Mouse (Mus musculus): ENCODE measurements at regions not wholly inside any gene's neighbourhood (a gene's known extent, or its start where the extent isn't known, plus 50 kb on each side); places are given as distances from the start of the nearest gene placed in this dataset.

DNA sequence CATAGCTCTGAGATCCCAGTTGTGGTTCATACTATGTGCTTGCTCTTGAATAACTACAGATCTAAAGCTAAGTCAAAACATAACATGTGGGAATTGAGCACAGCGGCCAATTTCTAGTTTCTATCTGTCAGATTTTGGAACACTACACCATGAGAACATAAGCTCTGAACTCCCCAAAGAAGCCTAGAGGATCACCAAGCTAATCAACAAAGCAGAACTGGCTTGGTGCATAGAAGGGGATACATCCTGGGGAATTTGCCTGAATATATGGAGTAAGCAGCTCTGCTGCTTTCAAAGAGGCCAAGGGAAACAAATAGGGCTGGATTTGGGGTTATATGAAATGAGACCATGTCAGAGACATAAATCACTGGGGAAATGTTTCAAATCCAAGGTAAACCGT is 105.9 kb upstream of the Igf1 start:
- no peaks in the 10 kb centered on the region for H3K9me3 ChIP-seq (ENCODE audit: control insufficient read depth, low read length)
- H3K4me2 ChIP-seq (replicated peaks; ENCODE audit: low read depth), result no peak overlapping the region
- whole genome bisulfite sequencing, result 48% methylated on average over 2 of the region's 2 CpGs
- H3K9ac ChIP-seq (ENCODE audit: low read length), result no peak overlapping the region
- DNase-seq (ENCODE audit: low spot score) (no peak), ATAC-seq (ENCODE audit: low FRiP score, low TSS enrichment) (no peak)
- no peaks in the 10 kb centered on the region for H3K36me3 ChIP-seq (ENCODE audit: control insufficient read depth, insufficient read depth, low read length)
- H3K4me1 ChIP-seq (replicated peaks; ENCODE audit: control insufficient read depth, insufficient read depth), result 0 out of 2 replicates have a peak, but pooled peaks cover 3% of the 10 kb centered on the region
- no peaks in the 10 kb centered on the region for H3K27me3 ChIP-seq (ENCODE audit: control insufficient read depth, insufficient read depth, low read length)
- H3K4me3 ChIP-seq (ENCODE audit: low read depth, low read length), result no peak overlapping the region
- TF ChIP-seq EP300 (optimal IDR thresholded peaks at IDR 0.05) (peak; percentile 28), CTCF (IDR thresholded peaks at IDR 0.05; ENCODE audit: low read depth) (no peak)
- H3K27ac ChIP-seq (replicated peaks), result 0 out of 2 replicates have a peak overlapping the region, but pooled peaks have one; percentile 24

GRCm38 (mm10) chr10:87753483-87753882 is 104.6 kb upstream of the Igf1 start:
- TF ChIP-seq CTCF (IDR thresholded peaks at IDR 0.05; ENCODE audit: low read depth) (no peak), EP300 (optimal IDR thresholded peaks at IDR 0.05) (no peak)
- Histone ChIP-seq H3K36me3 (ENCODE audit: control insufficient read depth, insufficient read depth, low read length) (no peaks in the 10 kb centered on the region), H3K4me1 (replicated peaks; ENCODE audit: control insufficient read depth, insufficient read depth) (0 out of 2 replicates have a peak, but pooled peaks cover 3% of the 10 kb centered on the region), H3K9me3 (ENCODE audit: control insufficient read depth, low read length) (no peaks in the 10 kb centered on the region), H3K9ac (ENCODE audit: low read length) (no peak overlapping the region), H3K4me2 (replicated peaks; ENCODE audit: low read depth) (no peak overlapping the region), H3K4me3 (ENCODE audit: low read depth, low read length) (no peak overlapping the region), H3K27me3 (ENCODE audit: control insufficient read depth, insufficient read depth, low read length) (no peaks in the 10 kb centered on the region), H3K27ac (replicated peaks) (no peak overlapping the region)
- DNase-seq (ENCODE audit: low spot score) (no peak), ATAC-seq (ENCODE audit: low FRiP score, low TSS enrichment) (no peak)
- 26% methylated on average over 1 of the region's 1 CpGs for WGBS

- DNase-seq (ENCODE audit: low spot score) (no peak), ATAC-seq (ENCODE audit: low FRiP score, low TSS enrichment) (no peak)
- Histone ChIP-seq H3K4me3 (ENCODE audit: low read depth, low read length) (no peak overlapping the region), H3K4me1 (replicated peaks; ENCODE audit: control insufficient read depth, insufficient read depth) (no peaks in the 10 kb centered on the region), H3K36me3 (ENCODE audit: control insufficient read depth, insufficient read depth, low read length) (no peaks in the 10 kb centered on the region), H3K27ac (replicated peaks) (no peak overlapping the region), H3K9me3 (ENCODE audit: control insufficient read depth, low read length) (no peaks in the 10 kb centered on the region), H3K4me2 (replicated peaks; ENCODE audit: low read depth) (no peak overlapping the region), H3K27me3 (ENCODE audit: control insufficient read depth, insufficient read depth, low read length) (no peaks in the 10 kb centered on the region), H3K9ac (ENCODE audit: low read length) (no peak overlapping the region)
- TF ChIP-seq CTCF (IDR thresholded peaks at IDR 0.05; ENCODE audit: low read depth), result no peak
- TF ChIP-seq EP300 (optimal IDR thresholded peaks at IDR 0.05), result no peak
- 52% methylated on average over 5 of the region's 5 CpGs for WGBS
These were observed 96.5 kb upstream of the Igf1 start for GRCm38 (mm10) chr10:87761528-87762030.

DNA sequence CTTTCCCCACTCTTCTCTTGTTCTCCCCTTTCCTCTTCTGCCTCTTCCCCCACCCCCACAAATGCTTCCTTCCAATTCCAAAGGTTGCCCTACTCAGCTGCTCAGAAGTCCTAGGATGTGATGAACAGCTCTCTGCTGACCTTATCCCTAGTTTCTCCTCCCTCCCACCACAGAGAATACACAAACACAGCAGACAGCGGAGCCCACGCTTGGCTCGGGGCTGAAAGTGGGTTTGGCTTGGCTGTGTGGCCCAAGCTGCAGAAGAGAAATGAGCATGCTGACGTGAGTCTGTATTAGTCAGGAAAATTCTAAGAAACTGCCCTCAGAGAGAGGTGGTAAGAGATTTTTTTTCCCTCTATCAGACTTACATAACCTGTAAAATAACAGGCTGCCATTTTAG is 70.5 kb upstream of the Igf1 start:
- no peaks in the 10 kb centered on the region for H3K9me3 ChIP-seq (ENCODE audit: control insufficient read depth, low read length)
- WGBS, result 13% methylated on average over 4 of the region's 4 CpGs
- ATAC-seq (ENCODE audit: low FRiP score, low TSS enrichment), result peak; percentile 73; the same call in 1 of the 2 replicates
- H3K27me3 ChIP-seq (ENCODE audit: control insufficient read depth, insufficient read depth, low read length), result no peaks in the 10 kb centered on the region
- TF ChIP-seq CTCF (IDR thresholded peaks at IDR 0.05; ENCODE audit: low read depth) (no peak), EP300 (optimal IDR thresholded peaks at IDR 0.05) (no peak)
- no peak overlapping the region for H3K27ac ChIP-seq (replicated peaks)
- no peaks in the 10 kb centered on the region for H3K4me1 ChIP-seq (replicated peaks; ENCODE audit: control insufficient read depth, insufficient read depth)
- H3K4me3 ChIP-seq (ENCODE audit: low read depth, low read length), result no peak overlapping the region
- peak; percentile 51 for DNase-seq (ENCODE audit: low spot score)
- H3K36me3 ChIP-seq (ENCODE audit: control insufficient read depth, insufficient read depth, low read length), result no peaks in the 10 kb centered on the region
- H3K9ac ChIP-seq (ENCODE audit: low read length), result no peak overlapping the region
- no peak overlapping the region for H3K4me2 ChIP-seq (replicated peaks; ENCODE audit: low read depth)

- Histone ChIP-seq H3K9me3 (ENCODE audit: control insufficient read depth, low read length) (no peaks in the 10 kb centered on the region), H3K36me3 (ENCODE audit: control insufficient read depth, insufficient read depth, low read length) (no peaks in the 10 kb centered on the region), H3K9ac (ENCODE audit: low read length) (no peak overlapping the region), H3K4me3 (ENCODE audit: low read depth, low read length) (no peak overlapping the region), H3K4me2 (replicated peaks; ENCODE audit: low read depth) (no peak overlapping the region), H3K27ac (replicated peaks) (no peak overlapping the region), H3K27me3 (ENCODE audit: control insufficient read depth, insufficient read depth, low read length) (no peaks in the 10 kb centered on the region), H3K4me1 (replicated peaks; ENCODE audit: control insufficient read depth, insufficient read depth) (no peaks in the 10 kb centered on the region)
- DNase-seq (ENCODE audit: low spot score) (no peak), ATAC-seq (ENCODE audit: low FRiP score, low TSS enrichment) (no peak)
- TF ChIP-seq CTCF (IDR thresholded peaks at IDR 0.05; ENCODE audit: low read depth), result no peak
- TF ChIP-seq EP300 (optimal IDR thresholded peaks at IDR 0.05), result no peak
These were observed 65.7 kb upstream of the Igf1 start for GRCm38 (mm10) chr10:87792346-87792745.

DNA sequence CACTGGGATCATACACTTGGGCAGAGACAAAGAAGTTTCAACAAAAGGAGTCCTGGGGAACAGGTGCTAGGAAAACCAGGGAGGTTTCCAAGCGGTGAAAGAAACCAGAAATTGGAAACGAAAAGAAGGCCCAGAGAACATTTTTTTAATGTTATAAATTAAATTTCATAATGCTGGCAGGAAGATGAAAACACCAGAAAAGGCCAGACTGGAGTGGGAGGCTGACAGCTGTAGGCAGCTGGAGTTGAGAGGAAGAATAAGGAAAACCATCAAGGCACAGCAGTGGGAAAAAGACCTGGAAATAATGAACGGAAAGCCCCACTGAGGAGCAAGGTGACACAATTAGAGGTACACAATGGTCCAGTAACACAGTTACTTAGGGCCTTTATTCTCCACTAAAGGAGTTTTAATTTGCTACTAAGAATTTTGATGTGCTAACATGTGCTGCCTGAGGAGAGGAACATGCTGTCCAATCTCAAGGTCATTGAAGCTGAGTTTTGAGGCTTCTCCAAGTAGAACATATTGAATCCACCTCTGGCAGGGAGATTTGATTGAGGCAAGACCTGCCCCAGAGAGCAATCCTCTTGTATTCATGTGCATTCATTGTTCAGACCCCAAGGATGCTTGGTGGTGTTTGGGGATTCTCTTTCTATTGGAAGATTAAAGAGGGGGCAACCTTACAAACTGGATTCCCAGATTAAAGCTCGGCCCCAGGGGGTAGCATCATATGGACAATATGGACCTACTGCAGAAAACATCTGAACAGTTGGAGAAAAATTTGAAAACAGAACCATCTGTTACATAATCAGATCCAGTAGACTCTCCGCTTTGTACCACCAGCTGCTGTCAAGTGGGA is 53.9 kb upstream of the Igf1 start:
- Histone ChIP-seq H3K4me3 (ENCODE audit: low read depth, low read length) (no peak overlapping the region), H3K9ac (ENCODE audit: low read length) (no peak overlapping the region), H3K4me1 (replicated peaks; ENCODE audit: control insufficient read depth, insufficient read depth) (no peaks in the 10 kb centered on the region), H3K4me2 (replicated peaks; ENCODE audit: low read depth) (no peak overlapping the region), H3K27ac (replicated peaks) (no peak overlapping the region), H3K27me3 (ENCODE audit: control insufficient read depth, insufficient read depth, low read length) (no peaks in the 10 kb centered on the region), H3K36me3 (ENCODE audit: control insufficient read depth, insufficient read depth, low read length) (no peaks in the 10 kb centered on the region), H3K9me3 (ENCODE audit: control insufficient read depth, low read length) (no peaks in the 10 kb centered on the region)
- 54% methylated on average over 5 of the region's 5 CpGs for WGBS
- DNase-seq (ENCODE audit: low spot score) (no peak), ATAC-seq (ENCODE audit: low FRiP score, low TSS enrichment) (no peak)
- TF ChIP-seq EP300 (optimal IDR thresholded peaks at IDR 0.05) (no peak), CTCF (IDR thresholded peaks at IDR 0.05; ENCODE audit: low read depth) (no peak)

Measured in stomach, postnatal 0 days (tissue).